Mouse (Mus musculus): ENCODE measurements around the gene Abcb5.

GRCm38 (mm10) chr12:118848496-118849202, 117.6 kb downstream of the Abcb5 start:
- no peak for TF ChIP-seq USF2 (IDR thresholded peaks at IDR 0.05; ENCODE audit: borderline replicate concordance in 1 of 2, insufficient read depth in 1 of 2, low read depth in 1 of 2, low read length in 2 of 2)
- TF ChIP-seq POLR2A (IDR thresholded peaks at IDR 0.05; ENCODE audit: control insufficient read depth in 1 of 2, insufficient read depth in 1 of 2, low read depth in 1 of 2, low read length in 2 of 2, poor library complexity in 1 of 2), result no peak
- no peak for TF ChIP-seq JUND (IDR thresholded peaks at IDR 0.05; ENCODE audit: low read depth, low read length)
